Mouse (Mus musculus): ENCODE measurements around the gene Figla.

DNA sequence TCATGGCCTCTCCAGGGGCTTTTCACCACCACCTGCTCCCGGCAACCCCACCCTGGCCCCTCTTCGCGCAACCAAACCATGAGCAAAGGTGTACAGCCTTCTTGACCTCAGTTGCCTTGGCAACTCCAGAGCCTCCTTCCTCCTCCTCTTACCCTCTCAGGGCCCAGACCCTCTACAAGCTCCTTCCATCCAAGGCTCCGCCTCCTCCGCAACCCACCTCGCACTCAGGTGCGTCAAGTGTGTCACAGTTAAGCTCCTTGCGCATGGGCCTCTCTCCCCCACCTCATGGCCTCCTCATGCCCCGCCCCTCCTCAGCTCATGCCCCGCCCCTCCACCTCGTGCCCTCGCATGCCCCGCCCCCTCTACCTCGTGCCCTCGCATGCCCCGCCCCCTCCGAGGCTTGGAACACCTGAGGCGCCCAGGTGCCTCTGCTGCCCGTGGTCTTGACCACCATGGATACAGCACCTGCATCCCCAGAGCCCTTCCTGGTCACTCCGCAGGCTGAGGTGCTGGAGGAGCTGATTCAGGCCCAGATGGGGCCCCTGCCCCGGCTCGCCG lies 901 bp downstream of the Figla start:
- TF ChIP-seq CTCF (IDR thresholded peaks at IDR 0.05; ENCODE audit: control insufficient read depth, insufficient read depth, insufficient replicate concordance, low read depth, low read length) (no peak), POLR2A (IDR thresholded peaks at IDR 0.05; ENCODE audit: control insufficient read depth, low read depth, low read length) (peak; percentile 58; the same call in 1 of the 2 replicates)

All from testis, adult 2 months (tissue).